Mouse (Mus musculus) limb, embryonic 14.5 days (tissue): ENCODE measurements around the gene Igsf8. TPM values are rescaled to one million over a fixed set of nuclear protein-coding genes. Genes with fewer than 3 reads are reported as not detected.

Source experiments
- ATAC-seq: fragments of 200-750 bp; cut with Nextera tagmentation; 2 replicates; pipeline ENCODE4 v1.8.0; 2017; ENCODE audit warnings: low read depth, moderate number of reproducible peaks, moderate TSS enrichment; ENCODE audit not compliant: low FRiP score
- DNase-seq: peaks from one replicate; pipeline ENCODE4 v3.0.0-alpha.2; 2015; ENCODE audit warnings: low spot score
- H3K27ac ChIP-seq: fragments of 300-500 bp; sonication (generic); replicated peaks from 2 replicates; pipeline ENCODE4 v1.5.1; 2014; ENCODE audit warnings: low read depth, mild to moderate bottlenecking, low read length, moderate library complexity, mixed read lengths
- H3K27me3 ChIP-seq: fragments of 300-500 bp; sonication (generic); 2 replicates; pipeline ENCODE4 v1.6.1; 2014; ENCODE audit warnings: low read length, mixed read lengths; ENCODE audit not compliant: control insufficient read depth, insufficient read depth
- H3K36me3 ChIP-seq: fragments of 300-500 bp; sonication (generic); 2 replicates; pipeline ENCODE4 v1.6.1; 2014; ENCODE audit warnings: mild to moderate bottlenecking, low read length, moderate library complexity, mixed read lengths; ENCODE audit not compliant: control insufficient read depth, insufficient read depth
- H3K4me1 ChIP-seq: fragments of 300-500 bp; sonication (generic); 2 replicates; pipeline ENCODE4 v1.6.1; 2014; ENCODE audit warnings: antibody characterized with exemption, low read length, mixed read lengths; ENCODE audit not compliant: control insufficient read depth, insufficient read depth
- H3K4me2 ChIP-seq: fragments of 300-500 bp; sonication (generic); replicated peaks from 2 replicates; pipeline ENCODE4 v1.6.1; 2014; ENCODE audit warnings: low read depth, mild to moderate bottlenecking, low read length, moderate library complexity; ENCODE audit not compliant: severe bottlenecking
- H3K4me3 ChIP-seq: fragments of 300-500 bp; sonication (generic); replicated peaks from 2 replicates; pipeline ENCODE4 v1.5.1; 2014; ENCODE audit warnings: low read length
- H3K9ac ChIP-seq: fragments of 300-500 bp; sonication (generic); 2 replicates; pipeline ENCODE4 v1.6.1; 2014; ENCODE audit warnings: mild to moderate bottlenecking, low read depth, low read length, moderate library complexity; ENCODE audit not compliant: severe bottlenecking
- H3K9me3 ChIP-seq: fragments of 300-500 bp; sonication (generic); 2 replicates; pipeline ENCODE4 v1.6.1; 2016; ENCODE audit warnings: low read length; ENCODE audit not compliant: control insufficient read depth
- POLR2A ChIP-seq: fragments of 200-500 bp; IDR thresholded peaks from 2 replicates; pipeline ENCODE4 v1.8.0; 2012; ENCODE audit warnings: inconsistent platforms, mild to moderate bottlenecking, moderate library complexity, borderline replicate concordance; ENCODE audit not compliant: insufficient read depth, insufficient read length; ENCODE audit errors: extremely low read depth
- whole genome bisulfite sequencing: fragments of 180-500 bp; shearing (Covaris S2); extraction: QIAGEN DNeasy Blood & Tissue Kit; methylation state at CpG from one replicate; pipeline ENCODE4 v1.1.7; 2014; 5-methylcytosine and 5-hydroxymethylcytosine counted together
- polyA plus RNA-seq, 2 experiments: library from polyadenylated mRNA; depleted of rRNA in 1 of 2; stranded (reverse) in 1 of 2; unstranded in 1 of 2; fragments of >200 nt; fragmentation: Nextera tagmentation in 1 of 2; extraction: Ambion mirVana in 1 of 2; gene quantifications; 2 replicates each; pipeline versions ENCODE4 v1.2.1 to v1.2.3; 2012 to 2014

The Igsf8 gene
- polyA plus RNA-seq, 2 experiments, result 50.1 to 71.4 TPM

DNA sequence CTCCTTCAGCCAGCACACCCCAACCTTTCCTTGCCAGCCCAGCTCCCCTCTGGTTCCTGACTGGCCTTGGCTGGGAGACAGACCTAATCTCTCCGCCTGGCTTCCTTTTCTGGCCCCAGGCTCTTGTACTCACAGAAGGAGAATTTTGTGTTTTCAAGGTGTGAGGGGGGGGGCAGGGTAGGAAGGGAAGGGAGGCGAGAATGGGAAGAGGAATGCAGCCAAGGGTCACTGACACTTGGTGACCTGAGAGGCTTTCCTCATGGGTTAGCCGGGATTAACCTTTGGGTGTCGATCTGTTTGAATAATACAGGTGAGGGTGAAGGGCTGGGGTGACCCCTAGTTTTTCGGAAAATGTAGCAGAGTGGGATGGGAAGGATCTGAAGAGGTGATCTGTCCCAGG, 12.7 kb downstream of the Igsf8 start:
- ATAC-seq (no peak), DNase-seq (no peak)
- no peaks in the 10 kb centered on the region for H3K4me1 ChIP-seq
- H3K9me3 ChIP-seq, result no peaks in the 10 kb centered on the region
- WGBS, result 51% methylated on average over 5 of the region's 5 CpGs
- no peak for TF ChIP-seq POLR2A
- H3K36me3 ChIP-seq, result no peaks in the 10 kb centered on the region
- no peaks in the 10 kb centered on the region for H3K27me3 ChIP-seq
- H3K9ac ChIP-seq, result no peak overlapping the region
- no peak overlapping the region for H3K27ac ChIP-seq
- H3K4me2 ChIP-seq, result no peak overlapping the region
- H3K4me3 ChIP-seq, result no peak overlapping the region

DNA sequence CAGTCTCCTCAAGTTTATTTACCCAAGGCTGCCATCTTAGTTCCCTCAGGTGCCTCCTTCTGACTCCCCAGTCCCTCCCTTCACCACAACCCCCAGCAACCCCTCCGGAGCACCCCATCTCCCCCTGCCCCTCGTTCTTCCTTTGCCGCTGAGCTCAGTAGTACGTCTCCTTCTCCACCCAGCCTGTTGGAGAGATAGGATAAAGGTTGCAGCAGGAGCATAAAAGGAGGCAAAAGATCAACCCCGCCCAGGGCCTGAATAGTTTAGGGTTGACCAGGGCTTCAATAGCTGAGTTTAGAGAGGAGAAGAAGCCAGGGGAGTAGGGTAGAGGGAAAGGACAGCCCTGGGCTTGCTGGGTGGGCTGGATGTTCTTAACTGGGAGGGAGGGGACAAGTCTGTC, 13.1 kb downstream of the Igsf8 start:
- ATAC-seq, result no peak
- WGBS, result 84% methylated on average over 5 of the region's 5 CpGs
- no peak for DNase-seq
- Histone ChIP-seq H3K27me3 (no peaks in the 10 kb centered on the region), H3K36me3 (no peaks in the 10 kb centered on the region), H3K9me3 (no peaks in the 10 kb centered on the region), H3K4me1 (no peaks in the 10 kb centered on the region), H3K9ac (no peak overlapping the region), H3K4me2 (no peak overlapping the region), H3K4me3 (no peak overlapping the region), H3K27ac (no peak overlapping the region)
- TF ChIP-seq POLR2A, result no peak

DNA sequence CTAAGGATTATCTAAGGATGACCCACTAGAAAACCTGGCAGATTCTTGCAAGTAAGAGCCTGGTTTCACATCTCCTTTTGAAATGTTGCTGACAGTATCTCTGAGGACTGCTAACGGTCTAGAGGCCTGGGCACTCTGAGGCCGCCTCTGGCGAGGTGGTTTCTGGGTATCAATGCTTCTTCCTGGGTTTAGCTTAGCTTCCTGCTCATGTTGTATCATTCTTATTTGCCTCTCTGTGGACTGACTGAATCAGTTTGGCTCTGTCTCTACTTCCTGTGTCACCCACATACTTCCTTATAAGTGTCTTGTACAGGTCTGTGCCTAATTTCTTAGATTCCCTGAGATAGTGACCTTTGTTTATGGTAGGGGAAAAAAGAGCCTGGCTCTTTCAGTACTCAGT, 15.7 kb downstream of the Igsf8 start:
- 69% methylated on average over 3 of the region's 3 CpGs for WGBS
- no peak overlapping the region for H3K4me2 ChIP-seq
- H3K27ac ChIP-seq, result no peak overlapping the region
- no peak overlapping the region for H3K4me3 ChIP-seq
- no peaks in the 10 kb centered on the region for H3K36me3 ChIP-seq
- H3K9me3 ChIP-seq, result no peaks in the 10 kb centered on the region
- H3K9ac ChIP-seq, result no peak overlapping the region
- DNase-seq, result no peak
- ATAC-seq, result no peak
- H3K4me1 ChIP-seq, result no peaks in the 10 kb centered on the region
- H3K27me3 ChIP-seq, result no peaks in the 10 kb centered on the region
- no peak for TF ChIP-seq POLR2A

DNA sequence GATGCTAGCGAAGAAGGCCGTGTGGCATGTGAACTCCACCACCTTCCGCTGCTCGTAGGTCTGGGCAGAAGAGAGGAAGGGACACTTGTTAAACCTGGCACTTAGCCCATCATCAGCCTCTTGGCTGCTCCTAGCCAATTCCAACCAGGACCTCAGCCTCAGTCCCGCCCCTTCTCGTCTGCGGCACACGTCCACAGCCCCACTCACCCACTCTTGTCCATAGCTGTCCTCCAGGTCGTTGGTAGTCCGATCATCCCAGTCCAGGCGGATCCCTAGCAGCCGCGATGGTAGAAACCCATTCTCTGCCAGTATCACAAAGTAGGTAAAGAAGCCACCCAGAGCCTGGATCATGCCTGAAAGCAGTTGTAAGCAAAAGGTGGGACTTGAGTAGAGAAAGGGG, 16.9 kb downstream of the Igsf8 start:
- Histone ChIP-seq H3K9me3 (no peaks in the 10 kb centered on the region), H3K27me3 (no peaks in the 10 kb centered on the region), H3K4me2 (no peak overlapping the region), H3K4me1 (no peaks in the 10 kb centered on the region), H3K27ac (no peak overlapping the region), H3K36me3 (no peaks in the 10 kb centered on the region), H3K9ac (no peak overlapping the region), H3K4me3 (no peak overlapping the region)
- DNase-seq (no peak), ATAC-seq (no peak)
- TF ChIP-seq POLR2A, result no peak
- 92% methylated on average over 13 of the region's 13 CpGs for WGBS

DNA sequence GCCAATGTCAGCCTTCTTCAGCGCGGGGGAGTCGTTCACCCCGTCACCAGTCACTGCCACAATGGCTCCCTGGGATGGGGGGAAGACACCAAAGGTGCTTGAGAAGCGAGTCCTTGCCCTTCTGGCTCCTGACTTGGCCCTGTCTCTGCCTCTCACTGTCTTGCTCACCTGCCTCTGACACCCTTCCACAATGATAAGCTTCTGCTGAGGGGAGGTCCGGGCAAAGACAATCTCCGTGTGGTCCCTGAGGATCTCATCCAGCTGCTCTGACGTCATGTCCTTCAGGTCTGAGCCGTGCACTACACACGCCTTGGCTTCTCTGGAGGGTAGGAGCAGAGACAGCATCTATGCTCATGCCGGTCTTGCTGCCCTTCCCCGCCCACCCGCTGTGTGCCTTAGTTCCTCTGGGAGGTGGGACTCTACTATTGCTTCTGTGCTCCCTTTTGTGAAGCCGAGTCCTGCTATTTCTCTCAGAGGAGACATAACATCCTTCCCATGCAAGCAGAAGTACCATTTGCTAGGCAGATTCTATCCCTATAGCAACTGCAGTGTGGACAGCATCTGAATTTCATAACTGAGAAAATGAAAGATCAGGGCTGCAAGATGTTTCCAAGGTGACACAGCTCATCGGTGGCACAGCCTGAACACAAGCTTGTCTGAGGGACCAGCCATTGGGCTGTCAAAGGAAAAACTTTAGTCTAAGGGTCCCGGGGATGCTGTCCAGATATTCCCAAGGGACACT, 18.5 kb downstream of the Igsf8 start:
- Histone ChIP-seq H3K9ac (no peak overlapping the region), H3K36me3 (no peaks in the 10 kb centered on the region), H3K4me2 (no peak overlapping the region), H3K27ac (no peak overlapping the region), H3K9me3 (no peaks in the 10 kb centered on the region), H3K4me1 (no peaks in the 10 kb centered on the region), H3K4me3 (no peak overlapping the region), H3K27me3 (no peaks in the 10 kb centered on the region)
- no peak for DNase-seq
- TF ChIP-seq POLR2A, result no peak
- 85% methylated on average over 16 of the region's 16 CpGs for WGBS
- no peak for ATAC-seq
